Mouse (Mus musculus): ENCODE data around the gene Ltbp4.
A peak's percentile ranks its signal among the peaks of the same experiment; 100 is the strongest.

GRCm38 (mm10) chr7:27284865-27285697, 52.4 kb downstream of the Ltbp4 start:
- no peak for TF ChIP-seq POLR2A (IDR thresholded peaks at IDR 0.05; ENCODE audit: control insufficient read depth, extremely low read depth, insufficient read depth, low read length, poor library complexity)
- TF ChIP-seq CTCF (IDR thresholded peaks at IDR 0.05; ENCODE audit: borderline replicate concordance, control insufficient read depth, extremely low read depth, insufficient read depth, low read length, poor library complexity), result 0 out of 2 replicates have a peak, but pooled peaks have one; percentile 44

All from thymus, adult 2 months (tissue).